Mouse (Mus musculus): Measurements from ENCODE around the gene Myh10.
"Not testable (repeated sequence)": the region's sequence is repeated elsewhere in the genome, so short reads cannot be mapped to it uniquely, and the experiment has no call there.

The Myh10 gene

DNA sequence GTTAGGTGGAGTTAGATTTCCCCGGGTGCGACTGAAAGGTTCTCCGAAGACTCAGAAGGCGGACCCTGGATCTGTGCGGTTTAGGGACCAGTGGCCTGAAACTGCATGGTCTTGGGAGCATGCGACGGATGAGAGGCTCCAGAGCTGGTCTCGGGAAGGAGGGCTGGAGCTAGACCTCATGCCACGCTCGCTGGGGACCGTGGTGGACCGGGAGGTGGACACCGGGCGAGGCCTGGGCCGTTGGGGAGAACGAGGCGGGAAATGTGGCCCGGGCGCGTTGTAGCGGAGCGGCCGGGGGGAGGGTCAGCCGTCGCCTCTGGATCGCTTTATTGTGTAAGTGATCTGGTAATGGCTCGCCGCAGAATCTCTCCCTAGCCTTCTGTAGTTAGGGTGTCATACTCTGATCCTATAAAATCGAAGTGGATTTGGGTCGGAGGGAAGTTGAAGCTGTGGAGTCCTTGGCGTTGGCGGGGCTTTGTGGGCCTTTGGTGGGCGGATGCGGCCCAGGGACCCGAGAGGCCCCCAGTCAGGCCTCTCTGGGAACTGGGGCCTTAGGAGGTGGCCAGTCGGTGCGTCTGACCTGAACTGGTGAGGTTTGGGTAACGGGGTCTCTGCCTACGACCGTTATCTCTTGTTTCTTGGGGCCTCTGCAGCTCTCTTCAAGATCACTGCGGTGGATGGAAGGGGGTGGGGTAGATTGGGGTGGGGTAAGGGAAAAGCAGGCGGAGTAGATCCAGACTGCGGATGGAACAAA is 1.5 kb downstream of the Myh10 start:
- DNase-seq (ENCODE audit: low spot score) = no peak

DNA sequence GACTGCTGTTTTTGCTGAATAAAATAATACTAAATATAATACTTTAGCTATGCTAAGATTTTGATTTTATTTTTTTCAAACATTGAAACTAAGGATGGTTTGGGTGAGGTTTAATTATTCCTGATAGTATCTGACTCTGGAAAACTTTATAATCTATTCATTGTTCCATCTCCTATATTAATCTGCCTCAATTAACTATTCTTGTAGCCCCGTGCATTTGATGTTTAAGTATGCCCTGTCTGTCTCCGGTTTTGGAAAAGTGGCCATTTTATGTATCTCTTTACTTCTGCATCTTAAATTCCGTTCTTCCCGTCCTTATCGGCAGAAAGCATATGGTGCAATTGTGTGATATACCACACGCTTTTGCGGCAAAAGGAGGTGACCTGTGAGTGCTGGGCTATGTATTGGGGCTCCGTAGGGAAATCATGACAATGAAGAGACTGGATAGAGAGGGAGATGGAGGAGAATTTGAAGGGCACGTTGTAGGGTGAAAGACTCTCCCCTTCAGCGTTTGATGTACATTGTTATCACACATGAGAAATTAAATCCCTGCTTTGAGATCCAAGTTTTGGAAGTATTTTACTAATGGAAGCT is 2.2 kb downstream of the Myh10 start:
- no peak for DNase-seq (ENCODE audit: low spot score)

DNA sequence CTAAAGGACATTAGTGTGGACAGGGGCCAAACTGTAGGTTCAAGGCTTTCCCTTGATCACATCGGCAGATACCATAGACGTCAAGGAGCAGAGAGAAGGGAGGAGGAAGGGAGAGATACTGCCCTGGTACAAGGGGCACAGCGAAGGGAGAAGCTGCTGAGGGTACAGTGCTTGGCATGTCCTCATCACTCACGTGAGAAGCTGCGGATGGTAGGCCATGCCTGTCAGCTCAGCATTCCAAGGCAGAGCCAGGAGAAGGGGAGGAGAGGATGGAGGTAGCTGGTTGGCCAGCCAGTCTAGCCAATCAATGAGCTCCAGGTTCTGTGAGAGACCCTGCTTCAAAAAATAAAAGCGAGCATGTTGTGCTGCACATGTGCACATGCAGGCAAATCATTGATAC is 11.0 kb downstream of the Myh10 start:
- no peak for DNase-seq (ENCODE audit: low spot score)

DNA sequence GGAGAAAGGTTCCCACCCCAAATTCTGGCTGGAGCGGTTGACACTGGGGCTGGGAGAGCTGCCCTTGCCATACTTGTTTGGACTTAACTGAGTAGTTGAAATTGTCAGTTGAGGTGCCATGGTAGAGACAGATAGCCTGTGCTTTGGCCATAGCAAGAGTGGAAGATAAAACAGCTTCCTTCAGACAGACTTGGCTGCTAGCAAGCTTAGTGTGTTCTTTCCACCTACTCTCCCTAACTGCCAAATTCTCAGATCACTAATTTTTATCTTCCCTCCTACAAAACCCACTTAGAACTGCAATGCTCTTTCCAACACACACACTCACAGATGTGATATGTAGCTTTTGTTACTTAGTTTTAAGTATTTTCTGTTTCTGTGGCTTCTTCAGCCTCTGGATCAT is 12.0 kb downstream of the Myh10 start:
- DNase-seq (ENCODE audit: low spot score) = no peak

DNA sequence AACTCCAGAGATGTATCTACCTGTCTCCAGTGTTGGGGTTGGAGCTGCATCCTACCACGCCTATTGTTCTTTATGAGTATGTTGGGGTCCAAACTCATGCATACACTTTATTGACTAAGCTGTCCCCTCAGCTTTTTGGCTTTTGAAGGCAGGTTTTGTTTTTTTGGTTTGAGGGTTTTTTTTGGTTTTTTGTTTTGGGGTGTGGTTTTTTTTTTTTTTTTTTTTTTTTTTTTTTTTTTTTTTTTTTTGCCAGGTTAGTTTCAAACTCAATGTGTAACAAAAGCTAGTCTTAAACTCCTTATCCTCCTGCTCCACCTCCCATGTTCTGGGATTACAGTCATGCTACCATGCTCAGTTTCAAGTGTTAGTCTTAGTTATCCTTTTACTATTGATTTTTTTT is 12.9 kb downstream of the Myh10 start:
- no peak for DNase-seq (ENCODE audit: low spot score)

DNA sequence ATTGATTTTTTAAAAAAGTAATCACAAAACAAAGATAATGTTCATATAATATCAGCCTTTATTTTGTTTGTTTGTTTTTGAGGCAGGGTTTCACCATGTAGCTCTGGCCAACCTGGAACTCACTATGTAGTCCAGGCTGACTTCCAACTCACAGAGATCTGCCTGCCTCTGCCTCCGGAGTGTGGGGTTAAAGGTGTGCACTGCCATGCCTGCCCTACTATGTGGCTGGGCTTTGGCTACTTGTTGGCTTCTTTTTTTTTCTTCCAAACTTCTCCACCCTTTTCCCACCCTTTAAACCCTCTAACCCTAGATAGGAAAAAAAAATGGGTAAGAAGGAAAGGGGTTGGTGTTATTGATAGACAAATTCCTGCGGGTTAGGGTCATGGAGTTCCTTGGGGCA is 13.5 kb downstream of the Myh10 start:
- DNase-seq (ENCODE audit: low spot score) = no peak

DNA sequence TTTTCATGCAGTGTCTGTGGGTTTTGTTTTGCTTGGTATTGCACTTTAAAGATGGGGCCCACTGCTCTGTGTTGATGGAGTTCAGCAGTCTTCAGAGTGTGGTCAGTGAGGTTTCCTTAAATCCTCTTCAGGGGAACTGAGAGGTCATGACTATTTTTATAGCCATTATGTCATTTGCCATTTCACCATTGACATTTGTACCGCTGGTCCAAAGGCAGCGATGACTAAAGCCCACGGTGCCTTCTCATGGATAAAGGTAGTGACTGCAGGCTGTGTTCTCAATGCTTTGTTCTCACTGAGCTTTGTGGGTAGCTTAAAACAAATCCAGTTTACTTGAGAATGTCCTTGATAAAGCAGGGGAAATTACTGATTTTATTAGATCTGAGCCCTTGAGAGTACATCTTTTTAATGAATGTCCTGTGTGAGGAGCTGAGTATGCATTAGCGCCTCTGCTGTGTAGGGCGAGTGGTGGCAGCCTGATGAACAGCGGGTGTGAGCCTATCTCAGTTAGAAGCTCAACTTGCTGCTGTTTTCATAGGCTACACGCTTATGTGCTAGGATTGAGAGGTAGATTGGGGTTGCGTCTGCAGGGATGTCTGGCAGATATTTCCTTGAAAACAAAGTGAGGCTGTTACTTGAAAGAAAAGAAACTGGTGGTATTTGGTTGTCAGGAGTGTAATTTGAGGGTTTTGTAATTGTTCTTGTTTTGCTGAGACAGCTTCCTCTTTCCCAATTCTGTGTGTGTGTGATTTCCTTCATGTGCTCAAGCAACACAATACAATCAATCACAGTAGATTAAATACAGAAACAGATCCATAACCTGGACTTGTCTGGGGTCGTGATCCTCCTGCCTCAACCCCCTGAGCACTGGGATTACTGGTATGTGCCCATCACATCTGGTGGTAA is 15.4 kb downstream of the Myh10 start:
- no peak for DNase-seq (ENCODE audit: low spot score)

DNA sequence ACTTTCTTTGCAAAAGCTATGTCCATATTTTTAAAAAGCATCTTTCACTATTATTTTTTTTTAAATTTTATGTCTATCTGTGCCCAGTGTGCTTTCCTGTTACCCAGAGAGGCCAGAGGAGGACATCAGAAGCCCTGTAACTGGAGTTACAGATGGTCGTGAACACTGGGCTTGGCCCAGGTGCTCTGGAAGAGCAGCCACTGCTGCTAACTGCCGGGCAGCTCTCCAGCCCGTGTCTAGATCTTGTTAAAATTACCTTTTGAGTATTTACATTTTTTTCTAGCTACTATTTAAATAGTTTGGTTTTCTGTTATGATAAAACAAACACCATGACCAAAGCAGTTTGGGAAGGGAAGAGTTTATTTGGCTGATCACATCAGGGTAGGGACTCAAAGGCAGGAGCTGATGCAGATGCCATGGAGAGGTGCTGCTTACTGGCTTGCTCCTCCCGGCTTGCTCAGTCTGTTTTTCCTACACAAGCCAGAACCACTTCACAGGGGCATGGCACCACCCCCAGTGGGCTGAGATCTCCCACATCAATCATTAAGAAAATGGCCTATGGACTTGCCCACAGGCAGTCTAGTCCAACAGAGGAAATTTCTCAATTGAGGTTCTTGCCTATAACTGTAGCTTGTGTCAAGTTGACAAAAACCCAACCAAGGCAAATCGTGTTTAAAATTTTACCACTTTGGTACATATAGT is 16.7 kb downstream of the Myh10 start:
- no peak for DNase-seq (ENCODE audit: low spot score)

DNA sequence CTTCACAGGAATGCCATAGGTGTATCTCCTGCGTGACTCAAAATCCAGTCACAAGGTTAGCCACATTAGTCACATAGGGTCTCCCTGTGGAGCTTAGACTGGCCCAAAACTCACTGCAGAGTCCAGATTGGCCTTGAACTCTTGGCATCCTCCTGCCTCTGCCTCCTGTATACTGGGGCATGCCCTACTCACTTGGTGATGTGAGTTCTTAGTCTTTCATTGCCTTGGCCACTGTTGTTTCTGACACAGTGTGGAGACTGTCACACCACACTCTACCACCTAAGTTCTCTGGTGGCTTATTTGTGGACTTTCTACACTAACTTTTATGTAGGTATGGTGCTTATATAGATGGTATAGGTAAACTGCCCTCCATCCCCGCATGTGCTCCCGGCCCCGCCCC is 24.8 kb downstream of the Myh10 start:
- DNase-seq (ENCODE audit: low spot score) = no peak

DNA sequence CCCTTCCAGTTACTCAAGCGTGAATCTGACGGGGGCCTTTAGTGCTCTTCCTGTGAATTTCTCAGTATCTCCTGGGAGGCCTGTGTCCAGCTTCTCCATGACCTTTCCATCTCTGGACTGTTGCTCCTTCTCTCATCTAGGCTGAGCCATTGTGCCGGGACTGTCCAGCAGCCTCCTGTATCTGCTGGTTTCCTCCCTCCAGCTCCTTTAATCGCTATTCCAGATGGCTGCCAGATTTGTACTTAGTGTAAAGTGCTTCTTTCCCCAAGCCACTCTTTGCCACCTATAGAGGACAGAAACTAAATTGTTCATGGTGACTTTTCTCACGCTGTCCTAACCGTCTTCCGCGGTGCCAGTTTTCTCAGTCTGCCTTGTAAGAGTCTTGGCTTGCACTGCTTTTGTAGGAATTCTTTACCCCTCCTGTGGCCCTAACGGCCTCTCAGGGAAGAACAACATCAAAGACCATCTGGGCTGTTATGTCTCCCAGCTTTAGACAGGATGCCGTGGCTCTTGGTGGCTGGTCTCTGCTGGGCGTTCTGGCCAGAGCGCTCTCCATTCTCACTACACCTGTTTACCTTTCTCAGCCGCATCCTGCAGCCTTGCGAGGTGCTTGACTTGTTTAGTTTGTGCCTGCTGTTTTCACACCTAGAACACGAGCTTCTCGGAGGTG is 25.9 kb downstream of the Myh10 start:
- no peak for DNase-seq (ENCODE audit: low spot score)

DNA sequence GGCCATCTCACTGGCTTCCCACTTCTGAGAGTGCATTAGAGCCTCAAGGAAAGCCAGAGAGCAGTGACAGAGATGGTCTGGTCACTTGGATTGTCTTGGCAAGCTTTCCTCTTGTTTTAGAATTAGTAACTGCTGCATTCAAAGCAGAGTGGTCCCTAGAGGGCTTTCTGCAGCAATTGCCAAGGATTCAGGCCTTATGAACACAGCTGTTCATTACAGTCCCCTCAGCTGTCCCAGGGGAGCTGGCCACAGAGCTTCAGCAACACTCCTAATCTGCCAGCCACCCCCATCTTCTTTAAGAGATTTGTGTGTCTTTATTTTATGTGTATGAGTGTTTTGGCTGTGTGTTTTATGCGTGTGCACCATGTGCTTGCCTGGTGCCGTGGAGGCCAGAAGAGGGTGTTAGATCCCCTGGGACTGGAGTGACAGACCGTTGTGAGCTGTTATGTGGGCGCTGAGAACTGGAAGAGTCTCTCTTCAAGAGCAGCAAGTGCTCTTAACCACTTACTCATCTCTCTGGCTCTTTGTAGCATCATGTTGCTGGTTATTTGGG is 27.8 kb downstream of the Myh10 start:
- DNase-seq (ENCODE audit: low spot score) = no peak

DNA sequence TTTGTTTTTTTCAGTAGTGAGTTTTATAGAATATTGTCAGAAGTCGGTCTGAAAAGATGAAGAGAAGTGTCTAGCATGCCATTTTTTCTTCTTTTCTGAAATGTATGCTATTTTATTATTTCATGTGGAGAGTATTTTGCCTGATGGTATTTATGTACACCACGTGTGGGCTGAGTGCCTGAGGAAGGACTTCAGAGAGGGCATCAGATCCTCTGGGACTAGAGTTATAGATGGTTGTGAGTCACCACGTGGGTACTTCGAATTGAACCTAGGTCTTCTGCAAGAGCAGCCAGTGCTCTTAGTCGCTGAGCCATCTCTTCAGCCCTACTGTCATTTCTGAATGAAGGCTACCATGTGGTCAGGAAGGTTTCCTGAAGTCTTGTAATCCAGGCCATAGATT is 28.4 kb downstream of the Myh10 start:
- DNase-seq (ENCODE audit: low spot score) = no peak

DNA sequence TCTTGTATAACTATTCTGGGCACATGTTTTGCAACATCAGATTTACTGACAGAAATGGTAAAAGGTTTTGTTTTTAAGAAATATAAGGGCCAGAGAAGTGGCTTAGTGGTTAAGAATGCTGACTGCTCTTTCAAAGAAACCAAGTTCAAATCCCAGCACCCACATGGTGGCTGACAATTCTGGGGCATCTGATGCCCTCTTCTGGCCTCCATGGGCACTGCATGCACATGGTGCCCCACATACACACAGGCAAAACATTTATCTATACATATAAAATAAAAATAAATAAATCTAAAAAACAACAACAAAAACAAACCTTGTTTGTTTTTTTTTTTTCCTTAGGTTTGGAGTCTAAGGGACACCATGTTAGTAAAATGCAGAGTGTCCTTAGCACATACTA is 32.8 kb downstream of the Myh10 start:
- DNase-seq (ENCODE audit: low spot score) = no peak

DNA sequence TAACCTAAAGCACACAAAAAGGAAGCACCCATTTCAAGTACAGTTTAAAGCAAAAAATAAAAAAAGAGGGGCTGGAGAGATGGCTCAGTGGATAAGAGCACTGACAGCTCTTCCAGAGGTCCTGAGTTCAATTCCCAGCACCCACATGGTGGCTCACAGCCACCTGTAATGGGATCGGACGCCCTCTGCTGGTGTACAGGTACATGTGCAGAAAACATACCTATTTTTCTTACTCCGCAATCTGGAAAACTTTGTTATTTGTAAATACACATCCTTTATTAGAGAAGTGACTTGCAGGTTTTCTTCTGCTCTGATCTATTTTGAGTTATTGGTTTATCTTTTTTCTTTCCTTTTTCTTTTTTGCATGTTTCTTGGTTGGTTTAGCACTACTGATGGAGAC is 37.3 kb downstream of the Myh10 start:
- DNase-seq (ENCODE audit: low spot score) = no peak

DNA sequence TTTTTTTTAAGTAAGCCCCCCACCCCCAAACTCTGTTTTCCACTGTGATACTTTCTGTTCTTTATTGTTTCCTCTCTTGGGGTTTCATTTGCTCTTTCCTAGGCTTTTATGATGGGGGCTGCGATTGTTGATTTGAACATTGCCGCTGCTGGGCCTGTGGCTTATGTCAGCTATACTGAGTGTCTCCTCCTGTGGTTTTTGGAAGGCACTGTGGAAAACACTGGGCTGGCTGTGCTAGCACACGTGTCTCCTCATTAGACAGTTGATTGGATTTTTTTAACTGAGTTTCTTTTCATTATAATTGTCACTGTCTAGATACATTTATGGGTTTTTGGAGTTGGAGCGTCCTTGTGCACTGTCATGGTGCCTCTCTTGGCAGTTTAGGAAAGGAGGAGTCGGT is 39.4 kb downstream of the Myh10 start:
- DNase-seq (ENCODE audit: low spot score) = no peak

DNA sequence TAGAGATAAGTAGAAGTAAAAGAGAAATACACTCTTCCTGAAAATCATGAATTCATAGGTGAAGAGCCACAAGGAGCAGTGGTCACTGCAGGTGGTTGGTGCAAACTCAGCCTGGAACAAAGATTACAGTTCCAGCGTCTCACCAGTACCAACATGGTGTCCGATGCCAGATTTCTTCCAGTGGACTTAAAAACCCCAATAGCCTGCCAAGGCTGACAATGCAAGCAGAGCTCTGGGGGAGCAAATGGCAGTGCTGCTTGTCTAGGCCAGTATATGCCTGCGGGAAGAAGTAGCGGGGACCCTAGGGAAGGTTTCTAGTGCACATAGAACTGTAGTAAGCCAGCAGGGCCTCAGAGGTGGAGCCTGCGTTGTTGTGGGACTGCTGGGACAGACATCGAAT is 40.7 kb downstream of the Myh10 start:
- DNase-seq (ENCODE audit: low spot score) = no peak

DNA sequence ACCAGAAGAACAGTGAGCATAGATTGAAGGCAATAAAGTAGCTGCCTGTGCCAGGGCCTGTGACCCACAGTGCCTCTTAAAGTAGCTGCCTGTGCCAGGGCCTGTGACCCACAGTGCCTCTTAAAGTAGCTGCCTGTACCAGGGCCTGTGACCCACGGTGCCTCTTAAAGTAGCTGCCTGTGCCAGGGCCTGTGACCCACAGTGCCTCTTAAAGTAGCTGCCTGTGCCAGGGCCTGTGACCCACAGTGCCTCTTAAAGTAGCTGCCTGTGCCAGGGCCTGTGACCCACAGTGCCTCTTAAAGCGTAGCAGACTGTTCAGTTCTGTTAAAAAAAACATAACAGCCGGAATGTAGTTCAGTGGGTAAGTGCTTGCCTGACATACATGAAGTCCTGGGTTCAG is 42.0 kb downstream of the Myh10 start:
- not testable (repeated sequence) for DNase-seq (ENCODE audit: low spot score)

DNA sequence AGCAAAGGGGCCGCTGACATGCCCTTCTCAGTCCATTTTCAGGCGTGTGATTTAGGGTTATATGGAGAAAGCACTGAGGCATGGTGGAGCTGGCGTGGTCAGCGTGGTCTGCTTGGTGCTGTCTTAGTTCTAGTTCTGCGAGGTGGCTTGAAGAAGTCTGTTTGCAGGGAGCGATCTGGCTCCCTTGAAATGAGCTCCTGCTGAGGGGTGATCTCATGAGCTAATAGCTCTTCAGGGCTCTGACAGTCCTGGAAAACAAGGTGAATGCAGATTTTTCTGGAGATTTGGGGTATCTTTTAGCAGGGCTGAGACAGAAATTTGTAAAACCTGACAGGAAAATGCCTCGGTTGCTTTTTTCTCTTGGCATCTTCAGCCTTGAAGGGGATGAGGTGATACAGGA is 48.1 kb downstream of the Myh10 start:
- no peak for DNase-seq (ENCODE audit: low spot score)

DNA sequence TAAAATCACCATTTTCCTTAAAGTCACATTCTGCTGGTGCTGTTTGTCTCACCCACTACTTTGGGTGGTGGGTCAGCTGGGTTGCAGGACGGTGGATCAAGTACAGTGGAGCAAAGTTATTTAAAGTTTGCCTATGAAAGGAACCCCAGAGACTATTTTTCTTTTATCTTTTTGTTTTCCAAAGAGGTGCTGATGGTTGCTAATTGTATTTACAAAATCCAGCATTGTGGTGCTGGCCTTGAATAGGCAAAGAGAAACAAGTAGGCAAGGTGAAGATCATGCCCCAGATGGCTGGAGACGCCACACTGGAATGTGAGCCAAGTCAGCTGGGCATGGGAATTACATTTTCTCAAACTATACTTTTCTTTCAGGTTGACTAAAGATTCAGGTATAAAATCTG is 51.3 kb downstream of the Myh10 start:
- DNase-seq (ENCODE audit: low spot score) = no peak

DNA sequence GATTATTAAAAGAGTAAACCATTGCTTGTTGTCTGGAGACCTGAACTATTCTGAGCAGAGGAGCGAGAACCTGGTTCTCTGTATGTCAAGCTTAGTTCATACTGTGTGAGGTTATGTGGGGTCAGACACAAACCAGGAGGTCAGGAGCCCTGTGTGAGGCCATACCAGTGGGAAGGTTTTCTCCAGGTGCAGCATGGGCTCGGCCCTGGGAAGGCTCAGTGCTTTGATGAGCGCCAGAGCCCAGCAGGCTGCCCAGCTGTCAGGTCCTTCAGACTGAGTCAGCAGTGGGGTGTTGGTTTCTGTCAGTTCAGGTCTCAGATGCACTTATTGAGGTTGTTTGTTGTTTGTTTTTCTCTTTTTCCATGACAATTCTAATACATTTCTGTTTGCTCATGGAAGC is 52.8 kb downstream of the Myh10 start:
- no peak for DNase-seq (ENCODE audit: low spot score)

DNA sequence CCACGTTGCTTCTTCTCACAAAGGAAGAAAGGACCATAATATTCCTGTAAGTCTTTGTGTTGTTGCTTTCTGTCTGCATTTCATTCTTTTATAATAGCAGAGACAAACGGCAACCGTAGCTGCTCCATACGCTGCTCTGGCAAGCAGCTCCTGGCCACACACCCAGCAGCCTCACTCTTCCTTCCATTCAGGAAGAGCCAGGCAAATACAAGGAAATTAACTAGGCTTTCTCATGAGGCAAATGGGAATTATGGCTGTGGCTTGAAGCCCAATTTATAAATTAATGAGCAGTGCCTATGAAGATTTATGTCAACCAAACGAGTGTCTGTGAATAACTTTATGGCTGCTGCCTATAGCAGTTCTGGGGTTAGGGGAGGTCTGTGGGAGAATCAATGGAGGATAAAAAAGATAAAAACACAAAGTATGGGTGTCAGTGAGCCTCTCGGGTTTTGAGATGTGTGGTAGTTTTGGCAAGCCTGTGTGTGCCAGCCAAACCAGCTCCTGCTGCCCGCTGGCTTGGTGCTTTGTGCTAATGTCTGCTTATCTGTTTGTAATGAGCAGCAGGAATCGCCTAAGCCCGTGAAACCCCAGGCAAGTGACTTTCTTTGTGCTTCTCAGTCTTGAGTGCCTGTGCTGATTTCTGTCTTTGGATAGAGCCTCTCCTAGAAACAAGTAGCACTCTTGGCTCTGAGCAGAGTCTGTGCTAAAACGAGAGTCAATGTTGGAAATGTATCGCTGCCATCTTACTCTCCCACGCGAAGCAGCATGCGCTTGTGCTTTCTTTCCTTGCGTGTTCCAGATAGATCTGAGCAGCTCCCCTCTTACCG is 54.2 kb downstream of the Myh10 start:
- DNase-seq (ENCODE audit: low spot score) = no peak

Measured in urinary bladder, postnatal 10 days (tissue).